Mouse (Mus musculus) E14TG2a.4 (cell line): ENCODE data around the gene Slc25a4.

Experiments
- H3K27me3 ChIP-seq: 2 replicates; pipeline ENCODE4 v1.6.1; 2014; ENCODE audit warnings: low read length, control low read depth; ENCODE audit not compliant: insufficient read depth
- H3K36me3 ChIP-seq: 2 replicates; pipeline ENCODE4 v1.6.1; 2014; ENCODE audit warnings: low read length, control low read depth; ENCODE audit not compliant: insufficient read depth
- H3K4me1 ChIP-seq: replicated peaks from 2 replicates; pipeline ENCODE4 v1.6.1; 2014; ENCODE audit warnings: low read depth, low read length, control low read depth
- H3K4me3 ChIP-seq: replicated peaks from 2 replicates; pipeline ENCODE4 v1.5.1; 2014; ENCODE audit warnings: mild to moderate bottlenecking, low read length
- H3K9me3 ChIP-seq: 2 replicates; pipeline ENCODE4 v1.6.1; 2014; ENCODE audit warnings: low read length, control low read depth
- CTCF ChIP-seq: conservative IDR thresholded peaks from 2 replicates; pipeline ENCODE4 v1.5.1; 2014; ENCODE audit warnings: low read length
- NANOG ChIP-seq: IDR thresholded peaks from 2 replicates; pipeline ENCODE4 v1.6.1; 2014; ENCODE audit warnings: borderline replicate concordance, low read length, mixed read lengths
- POU5F1 ChIP-seq: IDR thresholded peaks from 2 replicates; pipeline ENCODE4 v1.6.1; 2014; ENCODE audit warnings: low read length, borderline replicate concordance

The Slc25a4 gene

DNA sequence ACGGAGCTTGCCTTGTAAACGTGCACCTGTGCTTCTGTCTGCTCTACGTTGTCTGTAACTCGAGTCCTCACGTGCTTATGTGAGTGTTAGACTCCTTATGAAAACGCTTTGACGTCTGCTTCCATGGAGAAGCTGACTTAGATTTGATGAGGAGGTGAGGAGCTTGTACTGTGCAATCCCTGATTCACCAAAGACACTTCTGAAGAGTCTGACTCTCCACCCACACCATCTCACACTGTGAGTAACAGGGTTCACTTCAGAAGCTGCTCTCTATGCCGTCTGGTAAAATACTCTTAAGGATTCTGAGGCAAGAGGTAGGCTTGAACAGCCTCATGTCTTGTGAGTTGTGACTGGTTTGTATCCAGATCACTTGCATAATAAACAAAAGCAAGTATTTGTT, 18.0 kb downstream of the Slc25a4 start:
- Histone ChIP-seq H3K4me3 (no peak overlapping the region), H3K27me3 (no peaks in the 10 kb centered on the region), H3K36me3 (peaks cover 14% of the 10 kb centered on the region), H3K4me1 (peaks cover 12% of the 10 kb centered on the region), H3K9me3 (no peaks in the 10 kb centered on the region)
- TF ChIP-seq POU5F1 (no peak), CTCF (no peak), NANOG (no peak)

- H3K4me3 ChIP-seq = no peak overlapping the region
- H3K27me3 ChIP-seq = no peaks in the 10 kb centered on the region
- H3K4me1 ChIP-seq = no peaks in the 10 kb centered on the region
- no peaks in the 10 kb centered on the region for H3K36me3 ChIP-seq
- no peaks in the 10 kb centered on the region for H3K9me3 ChIP-seq
- TF ChIP-seq CTCF (peak; percentile 72), POU5F1 (no peak), NANOG (no peak)
Measured at GRCm38 (mm10) chr8:46185361-46185760, 25.7 kb downstream of the Slc25a4 start.

- H3K36me3 ChIP-seq = no peaks in the 10 kb centered on the region
- no peaks in the 10 kb centered on the region for H3K27me3 ChIP-seq
- TF ChIP-seq CTCF = no peak
- TF ChIP-seq POU5F1 = no peak
- no peak for TF ChIP-seq NANOG
- H3K4me1 ChIP-seq = no peaks in the 10 kb centered on the region
- H3K4me3 ChIP-seq = no peak overlapping the region
- H3K9me3 ChIP-seq = no peaks in the 10 kb centered on the region
Measured at GRCm38 (mm10) chr8:46180136-46180535, 30.9 kb downstream of the Slc25a4 start.

- Histone ChIP-seq H3K4me1 (no peaks in the 10 kb centered on the region), H3K27me3 (no peaks in the 10 kb centered on the region), H3K4me3 (no peak overlapping the region), H3K36me3 (peaks cover 15% of the 10 kb centered on the region), H3K9me3 (no peaks in the 10 kb centered on the region)
- no peak for TF ChIP-seq NANOG
- TF ChIP-seq POU5F1 = no peak
- TF ChIP-seq CTCF = no peak
Measured at GRCm38 (mm10) chr8:46173651-46174050, 37.4 kb downstream of the Slc25a4 start.

GRCm38 (mm10) chr8:46163870-46164190, 47.3 kb downstream of the Slc25a4 start:
- H3K27me3 ChIP-seq = peaks cover 8% of the 10 kb centered on the region; the same call in 1 of the 2 replicates
- peaks cover 11% of the 10 kb centered on the region for H3K9me3 ChIP-seq
- H3K4me3 ChIP-seq = peak overlapping the region; percentile 91
- peaks cover 19% of the 10 kb centered on the region for H3K4me1 ChIP-seq
- no peaks in the 10 kb centered on the region for H3K36me3 ChIP-seq
- TF ChIP-seq NANOG (no peak), POU5F1 (no peak), CTCF (no peak)

GRCm38 (mm10) chr8:46162953-46163869, 47.9 kb downstream of the Slc25a4 start:
- no peak for TF ChIP-seq CTCF
- TF ChIP-seq POU5F1 = no peak
- TF ChIP-seq NANOG = no peak
- Histone ChIP-seq H3K27me3 (peaks cover 10% of the 10 kb centered on the region), H3K4me3 (peak overlapping the region; percentile 91), H3K9me3 (peaks cover 17% of the 10 kb centered on the region), H3K4me1 (peaks cover 19% of the 10 kb centered on the region), H3K36me3 (no peaks in the 10 kb centered on the region)
